Mouse (Mus musculus) gastrocnemius, adult 18-20 months (tissue): ENCODE results near the gene Nde1. TPM values are rescaled to one million over a fixed set of nuclear protein-coding genes. Genes with fewer than 3 reads are reported as not detected.
"Not testable (repeated sequence)": the region's sequence is repeated elsewhere in the genome, so short reads cannot be mapped to it uniquely, and the experiment has no call there.

Experiments
- DNase-seq: peaks from one replicate; pipeline ENCODE4 v3.0.0; 2021; ENCODE audit warnings: low spot score
- long read RNA-seq, 2 experiments: library from polyadenylated mRNA; stranded (forward); transcript quantifications; one replicate each; pipeline ENCODE4 v2.0.0; 2021
- total RNA-seq, 2 experiments: library from RNA; stranded (reverse); gene quantifications; 2 replicates each; pipeline ENCODE4 v1.2.3; 2021

The Nde1 gene
- total RNA-seq, result 10 to 100 TPM; 28.6 to 31.3 TPM
- long read RNA-seq, experiment 1, transcript Nde1-202 (9 exons, 2,335 nt), result minor isoform, 14 of 42 reads
- long read RNA-seq, experiment 1, transcript Nde1-201 (9 exons, 2,287 nt), result major isoform, 20 of 42 reads
- long read RNA-seq, experiment 1, partial matches to known transcripts, result 1 of 42 reads
- long read RNA-seq, experiment 1, other reads (novel, unspliced or antisense), result 4 of 42 reads
- long read RNA-seq, experiment 2, transcript Nde1-202 (9 exons, 2,335 nt), result minor isoform, 13 of 39 reads
- long read RNA-seq, experiment 2, transcript Nde1-201 (9 exons, 2,287 nt), result major isoform, 17 of 39 reads
- long read RNA-seq, experiment 2, partial matches to known transcripts, result 7 of 39 reads
- long read RNA-seq, experiment 2, other reads (novel, unspliced or antisense), result 0 of 39 reads

- DNase-seq, result peak; percentile 93
These were observed at the start of gene Nde1, which contains the start of gene Marf1 for GRCm38 (mm10) chr16:14162988-14163416. Nde1 (plus strand) TSS chr16:14163275. Marf1 (minus strand) TSS chr16:14163351.

- no peak for DNase-seq
These were observed 45.8 kb upstream of the Nde1 start for GRCm38 (mm10) chr16:14117299-14117698.

DNA sequence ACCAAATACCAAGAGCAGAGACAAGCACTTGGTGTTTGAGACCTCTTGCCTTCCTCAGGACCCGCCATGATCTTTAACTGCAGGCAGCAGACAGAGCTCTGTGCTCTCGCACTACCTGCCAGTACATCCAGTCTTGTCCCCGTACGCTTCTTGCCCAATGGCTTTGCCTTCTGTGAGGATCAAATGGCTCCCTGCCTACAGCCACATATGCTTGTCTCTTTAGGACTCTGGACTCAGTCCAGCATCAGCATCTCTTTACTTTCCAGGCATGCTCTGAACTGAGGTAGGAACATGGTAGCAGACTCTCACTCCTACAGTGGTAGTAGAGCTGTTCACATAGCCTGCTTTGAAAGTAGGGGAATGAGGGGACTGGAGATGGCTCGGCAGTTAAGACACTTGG lies 42.1 kb upstream of the Nde1 start:
- no peak for DNase-seq

GRCm38 (mm10) chr16:14121563-14121962 lies 41.5 kb upstream of the Nde1 start:
- no peak for DNase-seq

GRCm38 (mm10) chr16:14122586-14122985 lies 40.5 kb upstream of the Nde1 start:
- no peak for DNase-seq

GRCm38 (mm10) chr16:14123901-14124300 lies 39.2 kb upstream of the Nde1 start:
- no peak for DNase-seq

DNA sequence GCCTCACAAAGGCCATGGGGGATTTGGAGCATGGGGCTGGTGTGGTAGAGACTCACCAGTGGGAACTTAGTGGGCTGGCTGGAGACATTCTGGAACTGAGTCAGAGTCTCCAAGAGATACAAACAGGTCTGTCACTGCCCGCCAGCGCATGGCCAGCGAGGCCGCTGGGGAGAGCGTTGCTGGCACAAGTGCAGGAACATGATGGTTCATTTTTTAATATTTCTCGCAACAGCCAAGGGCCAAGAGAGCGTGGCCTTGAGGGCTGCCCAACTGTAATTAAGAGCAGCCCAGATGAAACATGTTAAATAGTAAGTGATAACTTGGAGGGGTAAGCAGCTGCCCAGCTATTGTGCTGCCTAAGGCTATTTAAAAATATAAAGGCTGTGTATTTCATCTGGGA lies 38.4 kb upstream of the Nde1 start:
- no peak for DNase-seq

DNA sequence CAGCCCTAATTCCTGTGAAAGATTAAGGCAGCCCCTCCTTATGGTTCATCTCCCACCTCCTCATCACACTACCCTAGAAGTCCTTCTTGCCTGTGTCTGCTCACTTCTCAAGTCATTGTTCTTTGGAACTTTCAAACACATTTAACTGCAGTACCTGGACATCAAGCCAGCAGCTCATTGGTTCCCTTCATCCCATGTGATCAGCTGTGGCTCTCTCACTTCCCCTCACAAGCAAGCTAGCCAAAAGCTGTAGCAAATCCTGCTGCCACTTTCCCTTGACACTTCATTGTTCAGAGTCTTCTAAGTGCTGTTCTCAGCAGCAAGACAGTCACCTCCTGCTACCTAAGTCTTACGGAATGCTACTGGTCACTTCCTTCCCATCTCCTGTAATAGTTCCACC lies 37.8 kb upstream of the Nde1 start:
- no peak for DNase-seq

DNA sequence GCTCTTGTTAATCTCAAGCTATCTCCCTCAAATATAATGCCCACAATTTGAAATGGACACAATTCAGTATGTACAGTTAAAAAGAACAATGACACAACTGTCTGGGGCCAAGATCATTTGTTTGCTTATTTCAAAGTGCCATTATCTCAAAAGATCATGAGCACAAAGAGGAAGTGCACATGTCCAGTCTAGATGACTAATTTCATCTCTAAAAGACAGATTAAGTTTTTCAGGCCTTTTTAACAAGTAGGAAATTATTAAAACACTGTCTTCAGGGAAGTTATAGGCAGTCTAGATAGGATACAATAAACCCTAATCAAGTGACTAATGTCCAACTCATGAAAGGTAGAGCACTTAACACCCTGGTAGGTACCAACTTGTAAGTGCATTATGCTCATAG lies 34.1 kb upstream of the Nde1 start:
- no peak for DNase-seq

GRCm38 (mm10) chr16:14130796-14131195 lies 32.3 kb upstream of the Nde1 start:
- DNase-seq, result no peak

DNA sequence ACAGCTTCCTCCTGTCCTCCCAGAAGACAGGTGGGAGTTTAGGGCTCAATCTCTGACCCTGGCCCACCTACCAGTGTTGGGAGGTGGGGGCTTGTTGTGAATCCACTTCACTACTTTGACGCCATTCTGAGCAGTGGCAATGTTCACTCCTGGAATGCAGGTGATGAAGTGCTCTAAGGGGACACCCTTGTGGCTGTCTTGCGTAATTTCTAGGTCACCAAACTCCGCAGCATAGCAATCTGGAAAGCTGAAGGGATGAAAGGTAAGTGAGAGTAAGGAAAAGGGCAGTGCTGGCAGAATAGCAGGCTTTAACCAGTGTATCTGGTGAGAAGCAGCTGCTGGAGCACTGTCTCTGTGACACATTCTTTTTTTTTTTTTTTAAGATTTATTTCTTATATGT lies 31.7 kb upstream of the Nde1 start:
- DNase-seq, result no peak

DNA sequence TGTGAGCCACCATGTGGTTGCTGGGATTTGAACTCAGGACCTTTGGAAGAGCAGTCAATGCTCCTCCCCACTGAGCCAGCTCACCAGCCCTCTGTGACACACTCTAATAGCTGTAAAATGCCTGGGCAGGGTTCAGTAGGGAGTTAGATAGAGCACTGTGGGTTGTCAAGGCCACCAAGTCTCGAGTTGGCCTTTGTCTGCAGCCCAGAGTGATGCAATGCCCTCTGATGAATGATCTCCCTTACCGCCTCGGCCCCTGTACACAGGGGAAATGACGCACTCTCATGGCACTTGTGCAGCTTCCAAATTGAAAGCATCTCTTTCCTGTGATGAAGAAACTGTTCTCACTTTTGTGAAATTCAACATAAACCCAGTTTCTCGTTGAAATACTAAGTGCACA lies 31.2 kb upstream of the Nde1 start:
- DNase-seq, result no peak

- no peak for DNase-seq
These were observed 28.1 kb upstream of the Nde1 start for GRCm38 (mm10) chr16:14135014-14135413.

GRCm38 (mm10) chr16:14137976-14138561 lies 25.0 kb upstream of the Nde1 start:
- DNase-seq, result no peak

GRCm38 (mm10) chr16:14139106-14139505 lies 24.0 kb upstream of the Nde1 start:
- no peak for DNase-seq

DNA sequence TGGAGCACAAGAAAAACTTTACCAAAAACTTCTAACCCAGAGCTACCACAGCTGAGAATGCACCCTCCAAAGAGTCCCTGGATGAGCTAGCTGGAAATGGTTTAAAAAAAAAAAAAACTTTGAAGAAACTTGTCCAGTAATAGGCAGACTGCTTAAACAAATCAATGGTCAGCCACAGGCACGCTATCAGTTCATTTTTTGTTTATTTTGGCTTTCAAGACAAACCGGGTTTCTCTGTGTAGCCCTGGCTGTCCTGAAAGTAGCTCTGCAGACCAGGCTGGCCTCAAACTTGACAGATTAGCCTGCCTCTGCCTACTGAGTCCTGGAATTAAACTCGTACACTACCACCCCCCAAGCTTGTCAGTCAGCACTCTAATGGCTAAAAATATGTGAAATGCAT lies 19.8 kb upstream of the Nde1 start:
- no peak for DNase-seq

DNA sequence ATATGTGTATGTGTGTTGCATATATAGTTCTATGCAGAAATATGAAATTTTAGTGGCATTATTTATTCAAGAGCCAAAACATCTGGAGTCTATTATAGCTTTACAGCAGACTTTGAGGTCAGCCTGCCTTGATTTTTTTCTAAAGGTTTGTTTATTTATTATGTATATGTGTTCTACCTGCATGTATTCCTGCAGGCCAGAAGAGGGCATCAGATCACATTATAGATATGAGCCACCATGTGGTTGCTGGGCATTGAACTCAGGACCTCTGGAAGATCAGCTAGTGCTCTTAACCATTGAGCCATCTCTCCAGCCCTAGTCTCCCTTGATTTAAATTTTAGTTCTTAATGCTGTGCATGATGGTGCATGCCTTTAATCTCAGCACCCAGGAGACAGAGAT lies 15.4 kb upstream of the Nde1 start:
- no peak for DNase-seq

DNA sequence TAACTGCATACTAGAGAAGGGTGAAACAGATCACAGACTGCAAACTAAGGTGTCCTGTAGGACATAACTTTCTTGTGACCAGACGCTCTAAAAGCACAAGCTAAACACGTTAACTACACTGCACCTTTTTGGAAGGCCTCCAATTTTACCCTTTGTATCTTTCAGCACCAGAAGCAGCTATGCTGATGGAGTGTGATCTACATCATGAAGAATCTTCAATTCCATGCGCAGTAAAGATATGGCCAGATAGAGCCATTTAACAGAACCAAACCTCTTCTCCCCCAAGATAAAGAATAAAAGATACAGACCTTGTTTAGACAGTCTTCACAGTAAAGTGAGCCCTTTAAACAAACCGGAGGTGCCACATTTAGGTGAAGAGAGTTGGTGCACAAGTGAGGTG lies 11.4 kb upstream of the Nde1 start:
- DNase-seq, result no peak

- not testable (repeated sequence) for DNase-seq
These were observed 7.4 kb upstream of the Nde1 start for GRCm38 (mm10) chr16:14155638-14156037.

- DNase-seq, result no peak
These were observed 6.8 kb upstream of the Nde1 start for GRCm38 (mm10) chr16:14156312-14156711.

- DNase-seq, result no peak
These were observed 4.5 kb upstream of the Nde1 start for GRCm38 (mm10) chr16:14158536-14158935.

DNA sequence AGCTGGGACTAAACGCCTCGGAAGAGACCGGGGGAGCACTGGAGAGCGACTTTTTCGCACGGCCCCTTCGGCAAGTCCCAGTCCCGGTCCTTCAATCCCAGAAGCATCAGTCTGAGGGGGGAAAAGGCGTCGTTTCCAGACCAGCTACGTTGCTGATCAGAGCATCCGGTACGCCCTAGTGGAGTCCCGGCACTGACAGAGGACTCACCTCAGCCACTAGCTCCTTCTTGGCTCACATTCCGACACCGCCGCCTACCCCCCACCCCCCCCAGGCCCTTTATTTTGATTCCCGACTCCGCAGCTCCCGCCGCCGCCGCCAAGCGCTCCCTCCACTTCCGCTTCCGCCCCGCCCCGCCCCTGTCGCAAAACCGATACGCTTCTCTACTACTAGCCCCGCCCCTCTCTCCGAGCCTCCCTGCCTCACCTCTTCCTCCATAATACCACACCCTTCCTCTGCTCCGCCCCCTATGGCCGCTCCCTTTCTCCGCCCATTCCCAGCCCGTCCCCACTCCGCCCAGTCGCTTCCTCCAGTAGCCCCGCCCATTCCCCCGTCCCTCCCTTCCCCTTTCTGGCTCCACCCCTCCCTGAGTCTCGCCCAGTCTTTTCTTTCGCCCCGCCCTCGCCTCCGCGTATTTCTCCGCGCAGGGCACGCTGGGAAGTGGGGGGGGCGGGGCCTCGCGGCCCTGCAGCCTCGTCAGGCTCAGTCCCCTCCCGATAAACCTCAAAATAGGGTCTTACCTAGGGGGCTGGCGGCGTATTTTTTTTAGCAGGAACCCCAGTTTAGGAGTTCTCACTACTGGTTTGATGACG lies 3.9 kb upstream of the Nde1 start:
- peak; percentile 100 for DNase-seq
